Mouse (Mus musculus): Measurements from ENCODE around the gene Agpat3. TPM values are rescaled to one million over a fixed set of nuclear protein-coding genes. Genes with fewer than 3 reads are reported as not detected.

Gene Agpat3
- total and polyA plus RNA-seq, 3 experiments, result 0.07 TPM; not detected in 2

GRCm38 (mm10) chr10:78300061-78300460, 52.2 kb downstream of the Agpat3 start:
- Histone ChIP-seq H3K9me3 (replicated peaks; ENCODE audit: insufficient read depth, low read length) (no peaks in the 10 kb centered on the region), H3K27me3 (ENCODE audit: control insufficient read depth in 1 of 2, insufficient read depth in 2 of 2, low read length in 2 of 2) (peaks cover 6 to 8% of the 10 kb centered on the region in 2 experiments), H3K4me1 (ENCODE audit: control insufficient read depth in 1 of 2, insufficient read depth in 2 of 2, low read length in 2 of 2) (no peaks in the 10 kb centered on the region), H3K4me3 (ENCODE audit: control insufficient read depth in 1 of 2, insufficient read depth in 1 of 2, low read depth in 2 of 2, low read length in 2 of 2) (no peak overlapping the region), H3K27ac (ENCODE audit: control insufficient read depth, low read depth, low read length) (no peak overlapping the region), H3K9ac (ENCODE audit: control insufficient read depth, low read depth, low read length, poor library complexity, severe bottlenecking) (no peak overlapping the region), H3K79me2 (ENCODE audit: control insufficient read depth, insufficient read depth, low read length, poor library complexity) (no peaks in the 10 kb centered on the region), H3K36me3 (ENCODE audit: control insufficient read depth in 1 of 2, insufficient read depth in 2 of 2, low read length in 2 of 2) (no peaks in the 10 kb centered on the region)
- no peak for TF ChIP-seq NRF1 (IDR thresholded peaks at IDR 0.05; ENCODE audit: insufficient read depth, low read depth, low read length, poor library complexity, severe bottlenecking)
- TF ChIP-seq MAFK (IDR thresholded peaks at IDR 0.05; ENCODE audit: borderline replicate concordance, low read depth, low read length), result no peak
- TF ChIP-seq MXI1 (IDR thresholded peaks at IDR 0.05; ENCODE audit: low read depth, low read length), result no peak
- no peak for TF ChIP-seq NELFE (IDR thresholded peaks at IDR 0.05; ENCODE audit: low read depth, low read length)
- no peak for TF ChIP-seq TCF12 (IDR thresholded peaks at IDR 0.05; ENCODE audit: low read depth, low read length)
- no peak for TF ChIP-seq MYC (IDR thresholded peaks at IDR 0.05; ENCODE audit: low read depth, low read length)
- TF ChIP-seq POLR2AphosphoS2 (IDR thresholded peaks at IDR 0.05; ENCODE audit: low read length), result no peak
- TF ChIP-seq ZMIZ1 (IDR thresholded peaks at IDR 0.05; ENCODE audit: low read depth, low read length), result no peak
- TF ChIP-seq ELF1 (IDR thresholded peaks at IDR 0.05; ENCODE audit: low read depth, low read length), result no peak
- TF ChIP-seq UBTF (IDR thresholded peaks at IDR 0.05; ENCODE audit: borderline replicate concordance, insufficient read depth, low read depth, low read length), result no peak
- TF ChIP-seq MEF2A (IDR thresholded peaks at IDR 0.05; ENCODE audit: extremely low read depth, insufficient replicate concordance, low read depth, low read length, poor library complexity, severe bottlenecking), result no peak
- no peak for TF ChIP-seq TAL1 (IDR thresholded peaks at IDR 0.05; ENCODE audit: low read length)
- no peak for TF ChIP-seq MAZ (IDR thresholded peaks at IDR 0.05; ENCODE audit: low read depth, low read length)
- no peak for TF ChIP-seq EP300 (IDR thresholded peaks at IDR 0.05; ENCODE audit: low read depth in 1 of 2, low read length in 2 of 2)
- no peak for TF ChIP-seq KAT2A (conservative IDR thresholded peaks at IDR 0.05; ENCODE audit: low read depth, low read length)
- TF ChIP-seq RAD21 (IDR thresholded peaks at IDR 0.05; ENCODE audit: low read depth, low read length), result no peak
- no peak for TF ChIP-seq CHD1 (IDR thresholded peaks at IDR 0.05; ENCODE audit: low read depth, low read length)
- no peak for DNase-seq (ENCODE audit: low read depth, low spot score)

GRCm38 (mm10) chr10:78298651-78299644, 53.3 kb downstream of the Agpat3 start:
- DNase-seq (ENCODE audit: low read depth, low spot score), result no peak
- no peak overlapping the region for H3K4me3 ChIP-seq (ENCODE audit: control insufficient read depth in 1 of 2, insufficient read depth in 1 of 2, low read depth in 2 of 2, low read length in 2 of 2)
- H3K9me3 ChIP-seq (replicated peaks; ENCODE audit: insufficient read depth, low read length), result no peaks in the 10 kb centered on the region
- H3K4me1 ChIP-seq (ENCODE audit: control insufficient read depth in 1 of 2, insufficient read depth in 2 of 2, low read length in 2 of 2), result no peaks in the 10 kb centered on the region
- no peaks in the 10 kb centered on the region for H3K36me3 ChIP-seq (ENCODE audit: control insufficient read depth in 1 of 2, insufficient read depth in 2 of 2, low read length in 2 of 2)
- no peak overlapping the region for H3K9ac ChIP-seq (ENCODE audit: control insufficient read depth, low read depth, low read length, poor library complexity, severe bottlenecking)
- peaks cover 4 to 8% of the 10 kb centered on the region in 2 experiments; a peak in 3 of 4 replicates for H3K27me3 ChIP-seq (ENCODE audit: control insufficient read depth in 1 of 2, insufficient read depth in 2 of 2, low read length in 2 of 2)
- no peaks in the 10 kb centered on the region for H3K79me2 ChIP-seq (ENCODE audit: control insufficient read depth, insufficient read depth, low read length, poor library complexity)
- TF ChIP-seq POLR2AphosphoS5 (IDR thresholded peaks at IDR 0.05; ENCODE audit: borderline replicate concordance, low read depth, low read length), result no peak
- H3K27ac ChIP-seq (ENCODE audit: control insufficient read depth, low read depth, low read length), result no peak overlapping the region

Data from MEL (cell line).